Mouse (Mus musculus): ENCODE measurements around the gene Lrp6. TPM values are rescaled to one million over a fixed set of nuclear protein-coding genes. Genes with fewer than 3 reads are reported as not detected.

The Lrp6 gene
- total and polyA plus RNA-seq, 2 experiments from 2014 or later, result 15.9 to 26.6 TPM

DNA sequence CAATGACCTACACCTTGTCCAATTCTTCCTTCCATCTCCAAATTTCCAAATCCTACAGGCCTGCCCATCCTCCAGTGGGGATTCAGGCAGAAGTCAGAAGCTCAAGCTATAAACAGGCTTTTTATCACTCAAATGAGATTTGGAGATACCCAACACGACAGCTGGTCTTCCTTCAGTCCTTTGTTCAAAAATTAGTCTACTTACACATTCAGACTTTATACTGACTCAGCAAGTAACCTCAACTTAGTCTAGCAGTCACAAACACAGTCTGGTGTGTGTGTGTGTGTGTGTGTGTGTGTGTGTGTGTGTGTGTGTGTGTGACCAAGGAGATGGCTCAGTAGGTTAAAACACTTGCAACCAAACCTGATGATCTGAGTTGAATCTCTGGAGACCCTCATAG is 15.8 kb downstream of the Lrp6 start:
- no peak for DNase-seq (ENCODE audit: low spot score)
- Histone ChIP-seq H3K9me3 (replicated peaks; ENCODE audit: control insufficient read depth, low read length) (no peaks in the 10 kb centered on the region), H3K27ac (ENCODE audit: low read depth) (no peak overlapping the region), H3K9ac (replicated peaks; ENCODE audit: low read depth, low read length) (no peak overlapping the region), H3K4me3 (ENCODE audit: low read depth, low read length) (no peak overlapping the region), H3K4me1 (ENCODE audit: control insufficient read depth, insufficient read depth) (peaks cover 13% of the 10 kb centered on the region), H3K27me3 (ENCODE audit: control insufficient read depth, insufficient read depth, low read length) (no peaks in the 10 kb centered on the region), H3K36me3 (replicated peaks; ENCODE audit: control insufficient read depth, insufficient read depth, low read length) (no peaks in the 10 kb centered on the region), H3K4me2 (ENCODE audit: low read depth, low read length) (no peak overlapping the region)
- ATAC-seq (ENCODE audit: insufficient read depth, low read depth), result no peak
- TF ChIP-seq EP300 (IDR thresholded peaks at IDR 0.05; ENCODE audit: low read depth), result no peak
- no peak for TF ChIP-seq CTCF (IDR thresholded peaks at IDR 0.05; ENCODE audit: low read depth)
- 35% methylated on average over 1 of the region's 1 CpGs for WGBS

DNA sequence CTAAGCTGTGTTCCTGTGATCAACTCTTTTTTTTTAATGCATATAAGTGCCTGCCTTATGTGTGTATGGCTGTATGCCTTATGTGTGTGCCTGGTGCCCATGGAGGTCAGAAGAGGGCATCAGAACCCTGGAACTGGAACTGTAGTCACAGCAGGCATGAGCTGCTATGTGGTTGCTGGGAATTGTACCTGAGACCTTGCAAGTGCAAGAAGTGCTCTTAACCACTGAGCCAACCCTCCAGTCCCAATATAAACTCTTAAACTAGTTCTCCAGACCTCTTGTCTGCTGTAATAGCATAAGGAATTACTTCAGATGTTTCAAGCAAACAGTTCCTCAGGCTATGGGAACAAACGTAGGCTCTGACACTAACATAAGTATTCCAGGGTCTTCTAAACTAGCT is 16.4 kb downstream of the Lrp6 start:
- Histone ChIP-seq H3K4me2 (ENCODE audit: low read depth, low read length) (no peak overlapping the region), H3K4me3 (ENCODE audit: low read depth, low read length) (no peak overlapping the region), H3K4me1 (ENCODE audit: control insufficient read depth, insufficient read depth) (peaks cover 8% of the 10 kb centered on the region; the same call in 1 of the 2 replicates), H3K36me3 (replicated peaks; ENCODE audit: control insufficient read depth, insufficient read depth, low read length) (no peaks in the 10 kb centered on the region), H3K27ac (ENCODE audit: low read depth) (no peak overlapping the region), H3K9me3 (replicated peaks; ENCODE audit: control insufficient read depth, low read length) (no peaks in the 10 kb centered on the region), H3K9ac (replicated peaks; ENCODE audit: low read depth, low read length) (no peak overlapping the region), H3K27me3 (ENCODE audit: control insufficient read depth, insufficient read depth, low read length) (no peaks in the 10 kb centered on the region)
- ATAC-seq (ENCODE audit: insufficient read depth, low read depth) (no peak), DNase-seq (ENCODE audit: low spot score) (no peak)
- 87% methylated on average over 1 of the region's 1 CpGs for WGBS
- TF ChIP-seq CTCF (IDR thresholded peaks at IDR 0.05; ENCODE audit: low read depth) (no peak), EP300 (IDR thresholded peaks at IDR 0.05; ENCODE audit: low read depth) (no peak)

DNA sequence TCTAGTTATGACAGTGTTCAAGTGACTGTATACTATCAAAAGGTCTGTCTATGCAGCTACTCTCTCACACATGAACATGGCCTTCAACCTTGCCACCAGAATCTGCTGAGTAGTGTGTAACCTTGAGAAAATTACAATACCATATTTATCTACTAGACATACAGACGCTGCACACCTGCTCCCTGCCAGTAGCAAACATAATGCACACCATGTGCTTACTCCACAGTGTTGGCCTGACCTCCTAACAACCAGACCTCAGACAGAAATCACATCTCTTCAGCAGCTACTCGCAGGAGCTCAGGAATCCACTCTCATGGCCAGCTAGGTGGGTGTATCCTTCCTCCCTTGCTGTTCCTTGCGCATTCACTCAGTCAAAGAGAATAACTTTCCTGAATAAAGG is 21.9 kb downstream of the Lrp6 start:
- WGBS, result 47% methylated on average over 3 of the region's 3 CpGs
- H3K36me3 ChIP-seq (replicated peaks; ENCODE audit: control insufficient read depth, insufficient read depth, low read length), result no peaks in the 10 kb centered on the region; the same call in 1 of the 2 replicates
- TF ChIP-seq CTCF (IDR thresholded peaks at IDR 0.05; ENCODE audit: low read depth) (no peak), EP300 (IDR thresholded peaks at IDR 0.05; ENCODE audit: low read depth) (no peak)
- H3K27ac ChIP-seq (ENCODE audit: low read depth), result no peak overlapping the region; the same call in 1 of the 2 replicates
- H3K4me1 ChIP-seq (ENCODE audit: control insufficient read depth, insufficient read depth), result peaks cover 8% of the 10 kb centered on the region; the same call in 1 of the 2 replicates
- H3K27me3 ChIP-seq (ENCODE audit: control insufficient read depth, insufficient read depth, low read length), result no peaks in the 10 kb centered on the region
- H3K4me3 ChIP-seq (ENCODE audit: low read depth, low read length), result no peak overlapping the region
- peak; percentile 17; the same call in 1 of the 2 replicates for ATAC-seq (ENCODE audit: insufficient read depth, low read depth)
- H3K4me2 ChIP-seq (ENCODE audit: low read depth, low read length), result no peak overlapping the region
- H3K9ac ChIP-seq (replicated peaks; ENCODE audit: low read depth, low read length), result no peak overlapping the region
- no peak for DNase-seq (ENCODE audit: low spot score)
- 0 out of 2 replicates have a peak, but pooled peaks cover 3% of the 10 kb centered on the region for H3K9me3 ChIP-seq (replicated peaks; ENCODE audit: control insufficient read depth, low read length)

DNA sequence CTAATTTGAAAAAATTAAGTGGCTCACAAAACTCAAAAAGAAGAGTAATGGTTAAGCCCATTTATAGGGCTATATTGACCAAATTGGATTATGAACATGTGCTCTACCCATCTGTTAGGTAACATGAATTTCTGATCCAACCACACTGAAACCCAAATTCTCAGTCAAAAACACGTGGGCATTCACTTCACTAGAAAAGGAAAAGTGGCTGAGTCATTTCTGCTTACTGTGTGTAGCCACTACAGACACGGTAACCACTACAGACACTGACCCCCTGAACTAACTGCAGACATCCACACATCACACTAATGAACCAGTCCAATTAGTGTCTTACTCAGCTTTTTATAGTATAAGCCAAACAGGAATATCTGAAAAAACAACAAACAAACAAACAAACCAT is 22.7 kb downstream of the Lrp6 start:
- Histone ChIP-seq H3K9ac (replicated peaks; ENCODE audit: low read depth, low read length) (no peak overlapping the region), H3K4me2 (ENCODE audit: low read depth, low read length) (no peak overlapping the region), H3K36me3 (replicated peaks; ENCODE audit: control insufficient read depth, insufficient read depth, low read length) (no peaks in the 10 kb centered on the region; the same call in 1 of the 2 replicates), H3K27ac (ENCODE audit: low read depth) (no peak overlapping the region), H3K4me1 (ENCODE audit: control insufficient read depth, insufficient read depth) (peaks cover 8% of the 10 kb centered on the region; the same call in 1 of the 2 replicates), H3K4me3 (ENCODE audit: low read depth, low read length) (no peak overlapping the region), H3K9me3 (replicated peaks; ENCODE audit: control insufficient read depth, low read length) (0 out of 2 replicates have a peak, but pooled peaks cover 3% of the 10 kb centered on the region), H3K27me3 (ENCODE audit: control insufficient read depth, insufficient read depth, low read length) (no peaks in the 10 kb centered on the region)
- no peak for DNase-seq (ENCODE audit: low spot score)
- TF ChIP-seq EP300 (IDR thresholded peaks at IDR 0.05; ENCODE audit: low read depth) (no peak), CTCF (IDR thresholded peaks at IDR 0.05; ENCODE audit: low read depth) (no peak)
- ATAC-seq (ENCODE audit: insufficient read depth, low read depth), result no peak
- 57% methylated on average over 2 of the region's 2 CpGs for WGBS

DNA sequence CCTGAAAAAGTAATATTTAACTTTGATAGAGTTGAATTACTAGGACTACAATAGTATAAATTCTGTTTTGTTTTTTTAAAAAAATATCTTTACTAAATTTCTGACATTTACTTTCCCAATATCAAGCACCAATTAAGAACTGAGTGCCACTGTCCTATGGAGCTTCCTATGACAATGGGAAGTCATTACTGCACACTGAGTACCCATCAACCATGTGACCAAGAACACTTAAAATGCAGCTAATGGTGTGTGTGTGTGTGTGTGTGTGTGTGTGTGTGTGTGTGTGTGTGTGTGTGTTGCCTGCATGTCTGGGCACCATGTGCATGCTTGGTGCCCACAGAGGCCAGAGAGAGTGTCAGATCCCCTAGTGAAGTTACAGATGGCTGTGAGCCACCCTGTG is 23.2 kb downstream of the Lrp6 start:
- TF ChIP-seq EP300 (IDR thresholded peaks at IDR 0.05; ENCODE audit: low read depth) (no peak), CTCF (IDR thresholded peaks at IDR 0.05; ENCODE audit: low read depth) (no peak)
- H3K4me3 ChIP-seq (ENCODE audit: low read depth, low read length), result no peak overlapping the region
- H3K4me1 ChIP-seq (ENCODE audit: control insufficient read depth, insufficient read depth), result peaks cover 8% of the 10 kb centered on the region; the same call in 1 of the 2 replicates
- no peaks in the 10 kb centered on the region for H3K27me3 ChIP-seq (ENCODE audit: control insufficient read depth, insufficient read depth, low read length)
- no peak overlapping the region for H3K9ac ChIP-seq (replicated peaks; ENCODE audit: low read depth, low read length)
- H3K27ac ChIP-seq (ENCODE audit: low read depth), result no peak overlapping the region
- H3K9me3 ChIP-seq (replicated peaks; ENCODE audit: control insufficient read depth, low read length), result 0 out of 2 replicates have a peak, but pooled peaks cover 3% of the 10 kb centered on the region
- DNase-seq (ENCODE audit: low spot score) (no peak), ATAC-seq (ENCODE audit: insufficient read depth, low read depth) (no peak)
- no peak overlapping the region for H3K4me2 ChIP-seq (ENCODE audit: low read depth, low read length)
- no peaks in the 10 kb centered on the region; the same call in 1 of the 2 replicates for H3K36me3 ChIP-seq (replicated peaks; ENCODE audit: control insufficient read depth, insufficient read depth, low read length)

DNA sequence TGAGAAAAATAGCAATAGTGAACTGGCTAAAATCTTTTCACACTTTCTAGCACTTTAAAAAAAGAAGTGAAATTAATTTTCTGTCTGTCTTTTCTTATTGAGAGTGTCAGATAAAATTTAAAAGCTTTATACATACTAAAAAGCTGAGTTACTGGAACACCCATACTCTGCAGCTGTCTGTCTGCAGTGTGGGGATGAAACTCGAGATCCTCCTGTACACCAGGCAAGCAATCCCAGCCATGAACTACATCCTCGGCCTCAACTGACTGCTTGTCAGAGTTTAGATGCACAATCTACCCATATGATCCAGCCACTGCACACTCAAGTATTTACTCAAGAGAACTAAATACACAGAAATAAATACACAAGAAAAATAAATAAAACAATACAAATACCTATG is 24.4 kb downstream of the Lrp6 start:
- WGBS, result 84% methylated on average over 2 of the region's 2 CpGs
- H3K27ac ChIP-seq (ENCODE audit: low read depth), result no peak overlapping the region
- H3K4me3 ChIP-seq (ENCODE audit: low read depth, low read length), result no peak overlapping the region
- DNase-seq (ENCODE audit: low spot score), result no peak
- TF ChIP-seq CTCF (IDR thresholded peaks at IDR 0.05; ENCODE audit: low read depth), result no peak
- no peak for TF ChIP-seq EP300 (IDR thresholded peaks at IDR 0.05; ENCODE audit: low read depth)
- peaks cover 8% of the 10 kb centered on the region; the same call in 1 of the 2 replicates for H3K4me1 ChIP-seq (ENCODE audit: control insufficient read depth, insufficient read depth)
- no peak overlapping the region for H3K9ac ChIP-seq (replicated peaks; ENCODE audit: low read depth, low read length)
- H3K27me3 ChIP-seq (ENCODE audit: control insufficient read depth, insufficient read depth, low read length), result no peaks in the 10 kb centered on the region
- H3K36me3 ChIP-seq (replicated peaks; ENCODE audit: control insufficient read depth, insufficient read depth, low read length), result no peaks in the 10 kb centered on the region; the same call in 1 of the 2 replicates
- no peak overlapping the region for H3K4me2 ChIP-seq (ENCODE audit: low read depth, low read length)
- H3K9me3 ChIP-seq (replicated peaks; ENCODE audit: control insufficient read depth, low read length), result 0 out of 2 replicates have a peak, but pooled peaks cover 3% of the 10 kb centered on the region
- no peak for ATAC-seq (ENCODE audit: insufficient read depth, low read depth)

All from heart, postnatal 0 days (tissue).